Mouse (Mus musculus) midbrain, embryonic 12.5 days (tissue): ENCODE results near the gene Rac3. TPM values are rescaled to one million over a fixed set of nuclear protein-coding genes. Genes with fewer than 3 reads are reported as not detected.
A peak's percentile ranks its signal among the peaks of the same experiment; 100 is the strongest.

Source experiments
- ATAC-seq: fragments of 200-750 bp; cut with Nextera tagmentation; 2 replicates; pipeline ENCODE4 v1.8.0; 2017; ENCODE audit warnings: low read depth, moderate TSS enrichment, moderate library complexity; ENCODE audit not compliant: low FRiP score
- H3K27ac ChIP-seq: fragments of 300-500 bp; sonication (generic); replicated peaks from 2 replicates; pipeline ENCODE4 v1.5.1; 2016; ENCODE audit warnings: mild to moderate bottlenecking
- H3K27me3 ChIP-seq: fragments of 300-500 bp; sonication (generic); 2 replicates; pipeline ENCODE4 v1.6.1; 2016; ENCODE audit warnings: mild to moderate bottlenecking
- H3K36me3 ChIP-seq: fragments of 300-500 bp; sonication (generic); 2 replicates; pipeline ENCODE4 v1.6.1; 2016
- H3K4me1 ChIP-seq: fragments of 300-500 bp; sonication (generic); 2 replicates; pipeline ENCODE4 v1.6.1; 2016
- H3K4me2 ChIP-seq: fragments of 300-500 bp; sonication (generic); replicated peaks from 2 replicates; pipeline ENCODE4 v1.6.1; 2016; ENCODE audit warnings: mild to moderate bottlenecking, moderate library complexity
- H3K4me3 ChIP-seq: fragments of 300-500 bp; sonication (generic); 2 replicates; pipeline ENCODE4 v1.5.1; 2016; ENCODE audit warnings: mild to moderate bottlenecking
- H3K9ac ChIP-seq: fragments of 300-500 bp; sonication (generic); replicated peaks from 2 replicates; pipeline ENCODE4 v1.6.1; 2016; ENCODE audit warnings: mild to moderate bottlenecking, moderate library complexity
- H3K9me3 ChIP-seq: fragments of 300-500 bp; sonication (generic); 2 replicates; pipeline ENCODE4 v1.6.1; 2016; ENCODE audit warnings: mild to moderate bottlenecking
- WGBS: fragments of 180-500 bp; shearing (Covaris S2); methylation state at CpG from one replicate; pipeline ENCODE4 v1.1.7; 2016; 5-methylcytosine and 5-hydroxymethylcytosine counted together
- polyA plus RNA-seq: library from polyadenylated mRNA; unstranded; fragments of >200 nt; fragmentation: Nextera tagmentation; extraction: Ambion mirVana; gene quantifications from 2 replicates; pipeline ENCODE4 v1.2.1, GENCODE M21; 2016

The Rac3 gene
- polyA plus RNA-seq, 1 experiment from 2014 or later = 70.5 TPM

DNA sequence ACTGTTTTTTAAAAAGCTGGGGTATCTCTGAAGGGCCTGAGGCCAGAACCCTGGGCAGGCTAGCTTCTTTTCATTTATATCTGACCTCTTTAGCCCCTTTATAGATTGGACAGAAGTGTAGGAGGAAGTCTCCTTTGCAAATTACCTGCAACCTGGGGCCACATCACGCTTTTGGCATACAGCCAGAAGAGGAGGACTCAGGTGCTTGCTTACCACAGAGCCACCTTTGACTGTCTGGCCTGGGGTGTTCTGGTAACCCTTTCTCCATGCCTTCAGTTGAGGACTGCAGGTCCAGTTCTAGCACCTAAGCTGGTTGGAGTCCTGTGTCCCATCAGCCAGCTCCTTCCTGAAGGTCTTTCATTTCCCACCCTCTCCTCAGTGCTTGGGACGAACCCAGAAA is 11.7 kb upstream of the Rac3 start:
- WGBS = 71% methylated on average over 2 of the region's 2 CpGs
- no peak overlapping the region for H3K4me2 ChIP-seq
- peaks cover 23% of the 10 kb centered on the region; the same call in 1 of the 2 replicates for H3K36me3 ChIP-seq
- peaks cover 57% of the 10 kb centered on the region for H3K4me1 ChIP-seq
- H3K4me3 ChIP-seq = no peak overlapping the region
- no peak overlapping the region for H3K9ac ChIP-seq
- no peaks in the 10 kb centered on the region for H3K27me3 ChIP-seq
- no peak for ATAC-seq
- H3K27ac ChIP-seq = no peak overlapping the region
- H3K9me3 ChIP-seq = no peaks in the 10 kb centered on the region

DNA sequence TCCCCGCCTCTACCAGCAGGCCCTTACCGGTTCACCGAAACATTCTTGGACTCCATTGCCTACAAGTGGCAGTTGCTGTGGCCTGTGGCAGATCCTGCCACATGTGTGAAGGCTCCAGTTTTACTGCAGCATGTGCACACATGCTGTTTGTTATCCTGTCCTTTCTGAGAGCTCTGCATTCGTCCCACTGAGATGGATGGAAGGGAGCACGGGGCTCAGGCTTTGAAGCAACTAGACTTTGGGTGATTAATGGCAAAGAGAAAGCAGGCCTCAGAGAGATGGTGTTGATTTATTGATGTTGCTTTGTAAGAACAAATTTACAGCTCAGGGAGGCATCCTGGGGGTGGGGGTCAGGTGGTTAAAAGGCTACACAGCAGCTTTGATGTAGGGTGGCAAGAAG is 10.6 kb upstream of the Rac3 start:
- Histone ChIP-seq H3K9me3 (no peaks in the 10 kb centered on the region), H3K4me3 (no peak overlapping the region), H3K4me1 (peaks cover 58% of the 10 kb centered on the region), H3K36me3 (peaks cover 24% of the 10 kb centered on the region; the same call in 1 of the 2 replicates), H3K27ac (no peak overlapping the region), H3K9ac (no peak overlapping the region), H3K27me3 (no peaks in the 10 kb centered on the region), H3K4me2 (no peak overlapping the region)
- no peak for ATAC-seq
- WGBS = 77% methylated on average over 5 of the region's 5 CpGs

DNA sequence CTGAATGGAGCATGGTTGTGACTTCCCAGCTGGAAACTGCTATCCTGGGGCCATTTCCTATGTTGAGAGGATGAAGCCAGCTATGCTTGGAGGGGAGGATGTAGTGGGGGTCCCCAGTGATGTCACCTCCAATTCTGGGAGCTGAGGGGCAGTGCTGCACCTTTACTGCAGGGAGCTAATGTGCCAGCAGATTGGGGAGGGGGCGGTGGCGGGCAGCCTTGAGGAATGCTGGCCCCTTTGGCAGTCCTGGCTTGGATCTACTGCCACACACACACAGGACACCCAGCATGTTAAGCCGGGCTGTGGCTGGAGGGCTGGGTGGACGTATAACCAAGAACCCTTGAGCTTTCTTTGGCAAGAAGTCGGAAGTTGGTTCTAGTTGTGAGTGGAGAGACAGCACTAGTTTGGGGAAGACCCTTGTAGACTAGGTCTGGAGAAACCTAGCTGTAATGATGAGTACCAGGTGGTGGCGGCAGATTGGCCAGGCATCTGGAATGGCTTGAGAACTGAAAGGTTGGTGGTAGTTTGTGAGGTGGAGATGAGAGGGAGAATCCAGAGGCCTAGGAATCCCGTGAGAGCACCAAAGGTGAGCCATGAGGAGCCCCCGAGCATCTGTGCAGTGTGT is 9.2 kb upstream of the Rac3 start:
- peak overlapping the region; percentile 62; the same call in 1 of the 2 replicates for H3K4me3 ChIP-seq
- H3K36me3 ChIP-seq = peaks cover 34% of the 10 kb centered on the region
- H3K4me1 ChIP-seq = peaks cover 49% of the 10 kb centered on the region
- peak overlapping the region; percentile 84 for H3K4me2 ChIP-seq
- 71% methylated on average over 8 of the region's 8 CpGs for WGBS
- no peaks in the 10 kb centered on the region for H3K9me3 ChIP-seq
- H3K27me3 ChIP-seq = no peaks in the 10 kb centered on the region
- H3K27ac ChIP-seq = 0 out of 2 replicates have a peak overlapping the region, but pooled peaks have one; percentile 65
- ATAC-seq = no peak
- H3K9ac ChIP-seq = peak overlapping the region; percentile 59

DNA sequence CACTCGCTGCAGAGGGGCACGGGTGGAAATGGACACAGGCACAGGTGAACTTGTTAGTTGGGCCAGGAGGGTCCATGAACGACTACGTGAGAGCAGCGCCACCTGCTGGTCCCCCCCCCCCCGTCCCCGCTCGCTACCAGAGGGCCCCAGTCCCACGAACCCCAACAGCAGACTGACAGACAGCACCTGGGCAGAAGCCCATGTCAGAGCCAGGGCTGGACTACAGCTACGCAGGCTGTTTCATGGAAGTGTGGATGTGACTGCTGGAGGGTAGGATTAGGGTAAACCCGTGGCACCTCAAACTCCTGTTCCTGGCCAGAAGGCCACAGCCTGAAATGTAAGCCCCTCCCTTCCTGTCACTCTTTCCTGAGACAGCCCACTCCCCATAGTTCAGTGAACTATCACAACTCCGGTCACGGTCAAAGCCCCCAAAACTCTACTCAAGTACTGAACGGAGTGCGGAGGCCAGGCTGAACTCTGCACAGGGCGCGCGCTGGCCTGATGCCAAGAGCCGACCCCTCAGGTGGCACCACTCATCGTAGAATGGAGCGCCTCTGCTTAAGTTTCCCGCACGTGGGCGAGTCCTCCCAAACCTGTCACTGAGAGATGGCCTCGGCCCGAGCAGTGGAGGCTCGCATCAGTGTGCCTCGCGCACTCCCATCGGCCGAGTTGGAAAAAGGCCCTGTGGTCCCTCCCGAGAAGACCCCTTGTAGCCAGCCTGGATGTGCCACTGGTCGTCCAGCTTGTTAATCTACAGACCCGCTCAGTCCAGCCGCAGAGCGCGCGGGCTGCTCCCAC is 8.3 kb upstream of the Rac3 start:
- H3K9ac ChIP-seq = peak overlapping the region; percentile 59
- WGBS = 1% methylated on average over 38 of the region's 38 CpGs
- H3K27ac ChIP-seq = peak overlapping the region; percentile 65
- H3K4me1 ChIP-seq = peaks cover 40% of the 10 kb centered on the region
- H3K4me3 ChIP-seq = peak overlapping the region; percentile 62
- H3K4me2 ChIP-seq = peak overlapping the region; percentile 84
- peaks cover 42% of the 10 kb centered on the region for H3K36me3 ChIP-seq
- peak; percentile 70 for ATAC-seq
- H3K27me3 ChIP-seq = no peaks in the 10 kb centered on the region
- no peaks in the 10 kb centered on the region for H3K9me3 ChIP-seq

DNA sequence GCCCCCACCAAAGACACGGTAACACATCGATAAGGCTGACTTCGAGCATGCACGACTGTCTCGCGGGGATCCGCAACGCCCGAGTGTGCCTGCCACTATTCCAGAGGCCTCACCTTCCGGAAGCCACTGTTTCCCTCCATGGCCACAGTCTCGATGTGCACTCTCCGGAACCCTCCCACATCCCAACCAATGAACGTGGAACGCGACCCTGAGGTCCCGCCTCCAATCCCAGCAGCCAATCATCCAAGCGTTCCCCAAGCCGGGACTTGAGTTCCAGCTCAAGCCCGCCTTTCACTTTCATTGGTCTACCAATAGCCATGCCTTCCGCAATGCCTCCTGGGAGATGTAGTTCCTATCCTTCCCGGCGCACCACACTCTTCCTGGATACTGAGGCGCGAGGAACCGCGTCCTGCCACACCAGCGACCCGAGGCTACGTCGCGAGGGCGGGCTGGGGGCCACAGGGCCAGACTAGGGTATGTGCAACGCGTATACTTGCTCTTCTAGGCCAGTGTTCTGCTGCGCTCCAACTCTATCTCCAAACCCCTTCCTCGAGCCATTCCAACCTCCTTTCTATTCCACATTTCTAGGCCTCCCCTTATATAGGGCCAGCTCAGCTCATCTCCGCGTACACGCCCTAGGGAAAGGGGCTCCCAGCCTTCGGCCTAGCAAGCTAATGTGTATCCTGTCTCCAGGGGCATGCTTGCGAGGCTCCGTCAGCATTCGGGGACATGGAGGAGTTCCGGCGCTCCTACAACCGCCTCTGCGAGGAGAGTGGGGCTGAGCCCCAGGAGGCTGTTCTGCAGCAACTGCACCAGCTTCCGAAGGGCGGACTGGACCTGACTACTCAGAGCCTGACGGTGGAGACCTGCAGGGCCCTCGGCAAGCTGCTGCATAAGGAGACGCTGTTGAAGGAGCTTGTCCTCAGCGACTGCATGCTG is 7.4 kb upstream of the Rac3 start, which contains the start of the genes Cenpx and Lrrc45:
Gene Cenpx (minus strand): TSS at position 159 of the 939 bp plus-strand sequence.
Gene Lrrc45 (plus strand): TSS at position 346 of the 939 bp plus-strand sequence.
- peak within 1 kb of the TSS; percentile 77 for H3K9ac ChIP-seq
- H3K4me3 ChIP-seq = peak within 1 kb of the TSS; percentile 62
- ATAC-seq = peak; percentile 96
- peaks cover 50% of the 10 kb centered on the region for H3K36me3 ChIP-seq
- no peaks in the 10 kb centered on the region for H3K27me3 ChIP-seq
- no peaks in the 10 kb centered on the region for H3K9me3 ChIP-seq
- peaks cover 38% of the 10 kb centered on the region for H3K4me1 ChIP-seq
- H3K4me2 ChIP-seq = peak within 1 kb of the TSS; percentile 84
- 3% methylated on average over 53 of the region's 53 CpGs for WGBS
- H3K27ac ChIP-seq = peak within 1 kb of the TSS; percentile 65

DNA sequence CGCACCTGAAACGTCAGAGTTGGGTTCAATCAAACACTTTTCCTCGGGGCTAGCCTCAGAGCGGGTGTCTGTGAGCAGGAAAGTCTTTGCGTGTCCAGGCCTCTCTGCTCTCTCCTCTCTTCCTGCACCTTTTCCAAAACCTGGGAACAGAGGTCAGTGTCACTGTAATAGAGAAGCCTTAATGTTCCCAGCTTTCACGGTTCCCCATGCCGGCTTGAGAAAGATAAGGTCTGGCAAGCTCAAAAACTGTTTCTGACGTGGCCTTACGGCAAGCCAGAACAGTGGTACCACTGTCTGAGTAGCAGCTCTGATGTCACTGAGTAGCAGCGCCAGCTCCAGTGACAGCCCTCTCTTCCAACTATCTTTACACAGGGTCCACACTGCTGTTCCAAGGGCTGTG is 6.7 kb upstream of the Rac3 start:
- 65% methylated on average over 10 of the region's 10 CpGs for WGBS
- peak overlapping the region; percentile 84 for H3K4me2 ChIP-seq
- H3K9me3 ChIP-seq = no peaks in the 10 kb centered on the region
- peak overlapping the region; percentile 77 for H3K9ac ChIP-seq
- H3K27me3 ChIP-seq = no peaks in the 10 kb centered on the region
- H3K27ac ChIP-seq = 0 out of 2 replicates have a peak overlapping the region, but pooled peaks have one; percentile 5
- peaks cover 38% of the 10 kb centered on the region for H3K4me1 ChIP-seq
- peaks cover 50% of the 10 kb centered on the region for H3K36me3 ChIP-seq
- no peak for ATAC-seq
- H3K4me3 ChIP-seq = peak overlapping the region; percentile 62

- H3K4me1 ChIP-seq = peaks cover 38% of the 10 kb centered on the region
- no peak overlapping the region; the same call in 1 of the 2 replicates for H3K9ac ChIP-seq
- H3K9me3 ChIP-seq = no peaks in the 10 kb centered on the region
- H3K36me3 ChIP-seq = peaks cover 50% of the 10 kb centered on the region
- no peak overlapping the region for H3K4me3 ChIP-seq
- no peak for ATAC-seq
- peaks cover 5% of the 10 kb centered on the region for H3K27me3 ChIP-seq
- WGBS = 95% methylated on average over 9 of the region's 9 CpGs
- H3K4me2 ChIP-seq = peak overlapping the region; percentile 84; the same call in 1 of the 2 replicates
- H3K27ac ChIP-seq = no peak overlapping the region
Observed at GRCm38 (mm10) chr11:120715131-120715530, 6.1 kb upstream of the Rac3 start.

- H3K4me1 ChIP-seq = peaks cover 41% of the 10 kb centered on the region
- WGBS = 92% methylated on average over 9 of the region's 9 CpGs
- no peaks in the 10 kb centered on the region for H3K9me3 ChIP-seq
- H3K4me2 ChIP-seq = no peak overlapping the region
- H3K27ac ChIP-seq = no peak overlapping the region
- no peak for ATAC-seq
- peaks cover 38% of the 10 kb centered on the region for H3K27me3 ChIP-seq
- H3K36me3 ChIP-seq = peaks cover 42% of the 10 kb centered on the region
- no peak overlapping the region for H3K4me3 ChIP-seq
- H3K9ac ChIP-seq = no peak overlapping the region
Observed at GRCm38 (mm10) chr11:120719242-120719641, 2.0 kb upstream of the Rac3 start.

- WGBS = 90% methylated on average over 13 of the region's 13 CpGs
Observed at GRCm38 (mm10) chr11:120719841-120720376, 1.4 kb upstream of the Rac3 start.

DNA sequence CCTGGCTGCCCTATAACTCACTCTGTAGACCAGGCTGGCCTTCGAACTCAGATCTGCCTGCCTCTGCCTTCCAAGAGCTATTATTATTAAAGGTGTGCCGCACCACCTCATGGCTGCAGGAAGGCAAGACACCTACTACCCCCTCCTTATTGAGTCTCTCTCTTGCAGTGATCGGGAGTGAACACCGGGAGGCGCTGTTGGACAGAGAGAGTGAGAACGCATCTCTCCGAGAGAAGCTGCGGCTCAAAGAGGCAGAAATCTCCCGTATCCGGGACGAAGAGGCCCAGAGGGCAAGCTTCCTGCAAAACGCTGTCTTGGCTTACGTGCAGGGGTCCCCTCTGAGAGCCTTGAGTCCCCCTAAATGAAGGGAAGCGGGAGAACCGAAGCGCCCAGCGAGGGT is 820 bp upstream of the Rac3 start:
- WGBS = 9% methylated on average over 17 of the region's 17 CpGs
- H3K4me2 ChIP-seq = peak overlapping the region; percentile 87
- peaks cover 29% of the 10 kb centered on the region for H3K4me1 ChIP-seq
- no peaks in the 10 kb centered on the region for H3K9me3 ChIP-seq
- ATAC-seq = peak; percentile 24; the same call in 1 of the 2 replicates
- H3K36me3 ChIP-seq = peaks cover 42% of the 10 kb centered on the region
- H3K27ac ChIP-seq = 0 out of 2 replicates have a peak overlapping the region, but pooled peaks have one; percentile 42
- peaks cover 45% of the 10 kb centered on the region for H3K27me3 ChIP-seq
- peak overlapping the region; percentile 71 for H3K4me3 ChIP-seq
- peak overlapping the region; percentile 89 for H3K9ac ChIP-seq

More at GRCm38 (mm10) chr11:120719841-120720376, 1.4 kb upstream of the Rac3 start:
- H3K27me3 ChIP-seq = peaks cover 40% of the 10 kb centered on the region
- no peaks in the 10 kb centered on the region for H3K9me3 ChIP-seq
- peak overlapping the region; percentile 87; the same call in 1 of the 2 replicates for H3K4me2 ChIP-seq
- H3K4me1 ChIP-seq = peaks cover 34% of the 10 kb centered on the region
- H3K36me3 ChIP-seq = peaks cover 42% of the 10 kb centered on the region
- no peak for ATAC-seq
- no peak overlapping the region for H3K27ac ChIP-seq
- no peak overlapping the region for H3K4me3 ChIP-seq
- no peak overlapping the region; the same call in 1 of the 2 replicates for H3K9ac ChIP-seq

- Histone ChIP-seq H3K9ac (peak overlapping the region; percentile 89), H3K27me3 (peaks cover 59% of the 10 kb centered on the region)
- 21% methylated on average over 21 of the region's 21 CpGs for WGBS
Observed at GRCm38 (mm10) chr11:120722067-120722630, 879 bp downstream of the Rac3 start.

More at GRCm38 (mm10) chr11:120722067-120722630, 879 bp downstream of the Rac3 start:
- Histone ChIP-seq H3K4me2 (peak overlapping the region; percentile 87), H3K9me3 (no peaks in the 10 kb centered on the region), H3K4me3 (peak overlapping the region; percentile 71), H3K27ac (no peak overlapping the region), H3K4me1 (peaks cover 34% of the 10 kb centered on the region), H3K36me3 (peaks cover 30% of the 10 kb centered on the region)
- ATAC-seq = no peak
